Mouse (Mus musculus) limb, embryonic 14.5 days (tissue): ENCODE data around the gene Vnn3. TPM values are rescaled to one million over a fixed set of nuclear protein-coding genes. Genes with fewer than 3 reads are reported as not detected.
A peak's percentile ranks its signal among the peaks of the same experiment; 100 is the strongest.

Experiments used
- ATAC-seq: fragments of 200-750 bp; cut with Nextera tagmentation; 2 replicates; pipeline ENCODE4 v1.8.0; 2017; ENCODE audit warnings: low read depth, moderate number of reproducible peaks, moderate TSS enrichment; ENCODE audit not compliant: low FRiP score
- DNase-seq: peaks from one replicate; pipeline ENCODE4 v3.0.0-alpha.2; 2015; ENCODE audit warnings: low spot score
- H3K27ac ChIP-seq: fragments of 300-500 bp; sonication (generic); replicated peaks from 2 replicates; pipeline ENCODE4 v1.5.1; 2014; ENCODE audit warnings: low read depth, mild to moderate bottlenecking, low read length, moderate library complexity, mixed read lengths
- H3K27me3 ChIP-seq: fragments of 300-500 bp; sonication (generic); 2 replicates; pipeline ENCODE4 v1.6.1; 2014; ENCODE audit warnings: low read length, mixed read lengths; ENCODE audit not compliant: control insufficient read depth, insufficient read depth
- H3K36me3 ChIP-seq: fragments of 300-500 bp; sonication (generic); 2 replicates; pipeline ENCODE4 v1.6.1; 2014; ENCODE audit warnings: mild to moderate bottlenecking, low read length, moderate library complexity, mixed read lengths; ENCODE audit not compliant: control insufficient read depth, insufficient read depth
- H3K4me1 ChIP-seq: fragments of 300-500 bp; sonication (generic); 2 replicates; pipeline ENCODE4 v1.6.1; 2014; ENCODE audit warnings: antibody characterized with exemption, low read length, mixed read lengths; ENCODE audit not compliant: control insufficient read depth, insufficient read depth
- H3K4me2 ChIP-seq: fragments of 300-500 bp; sonication (generic); replicated peaks from 2 replicates; pipeline ENCODE4 v1.6.1; 2014; ENCODE audit warnings: low read depth, mild to moderate bottlenecking, low read length, moderate library complexity; ENCODE audit not compliant: severe bottlenecking
- H3K4me3 ChIP-seq: fragments of 300-500 bp; sonication (generic); replicated peaks from 2 replicates; pipeline ENCODE4 v1.5.1; 2014; ENCODE audit warnings: low read length
- H3K9ac ChIP-seq: fragments of 300-500 bp; sonication (generic); 2 replicates; pipeline ENCODE4 v1.6.1; 2014; ENCODE audit warnings: mild to moderate bottlenecking, low read depth, low read length, moderate library complexity; ENCODE audit not compliant: severe bottlenecking
- H3K9me3 ChIP-seq: fragments of 300-500 bp; sonication (generic); 2 replicates; pipeline ENCODE4 v1.6.1; 2016; ENCODE audit warnings: low read length; ENCODE audit not compliant: control insufficient read depth
- POLR2A ChIP-seq: fragments of 200-500 bp; IDR thresholded peaks from 2 replicates; pipeline ENCODE4 v1.8.0; 2012; ENCODE audit warnings: inconsistent platforms, mild to moderate bottlenecking, moderate library complexity, borderline replicate concordance; ENCODE audit not compliant: insufficient read depth, insufficient read length; ENCODE audit errors: extremely low read depth
- WGBS: fragments of 180-500 bp; shearing (Covaris S2); extraction: QIAGEN DNeasy Blood & Tissue Kit; methylation state at CpG from one replicate; pipeline ENCODE4 v1.1.7; 2014; 5-methylcytosine and 5-hydroxymethylcytosine counted together
- polyA plus RNA-seq, 2 experiments: library from polyadenylated mRNA; depleted of rRNA in 1 of 2; stranded (reverse) in 1 of 2; unstranded in 1 of 2; fragments of >200 nt; fragmentation: Nextera tagmentation in 1 of 2; extraction: Ambion mirVana in 1 of 2; gene quantifications; 2 replicates each; pipeline versions ENCODE4 v1.2.1 to v1.2.3; 2012 to 2014

Gene Vnn3
- polyA plus RNA-seq, 2 experiments = 0.08 to 0.23 TPM

- DNase-seq (no peak), ATAC-seq (no peak; the same call in 1 of the 2 replicates)
- Histone ChIP-seq H3K4me3 (peak within 1 kb of the TSS; percentile 23), H3K27me3 (no peaks in the 10 kb centered on the region), H3K9ac (peak within 1 kb of the TSS; percentile 48), H3K36me3 (no peaks in the 10 kb centered on the region), H3K27ac (no peak within 1 kb of the TSS), H3K4me1 (peaks cover 5% of the 10 kb centered on the region; the same call in 1 of the 2 replicates), H3K9me3 (no peaks in the 10 kb centered on the region), H3K4me2 (peak within 1 kb of the TSS; percentile 43)
- TF ChIP-seq POLR2A = no peak
- 19% methylated on average over 21 of the region's 21 CpGs for WGBS
Measured at GRCm38 (mm10) chr10:23894601-23895349, 43.5 kb downstream of the Vnn3 start, which contains the start of gene Vnn1. Vnn1 (plus strand) TSS chr10:23894688.

- no peaks in the 10 kb centered on the region for H3K9me3 ChIP-seq
Measured at GRCm38 (mm10) chr10:23895376-23895775, 44.1 kb downstream of the Vnn3 start.

GRCm38 (mm10) chr10:23901119-23901518, 49.9 kb downstream of the Vnn3 start:
- Histone ChIP-seq H3K9me3 (no peaks in the 10 kb centered on the region), H3K4me3 (no peak overlapping the region), H3K36me3 (no peaks in the 10 kb centered on the region), H3K4me2 (no peak overlapping the region), H3K27me3 (no peaks in the 10 kb centered on the region), H3K27ac (no peak overlapping the region), H3K4me1 (no peaks in the 10 kb centered on the region), H3K9ac (no peak overlapping the region)
- no peak for TF ChIP-seq POLR2A
- WGBS = 85% methylated on average over 3 of the region's 3 CpGs
- ATAC-seq (no peak), DNase-seq (no peak)

More at GRCm38 (mm10) chr10:23895376-23895775, 44.1 kb downstream of the Vnn3 start:
- H3K27me3 ChIP-seq = no peaks in the 10 kb centered on the region
- no peak overlapping the region for H3K27ac ChIP-seq
- ATAC-seq (no peak), DNase-seq (no peak)
- WGBS = 62% methylated on average over 7 of the region's 7 CpGs
- no peak for TF ChIP-seq POLR2A
- H3K4me1 ChIP-seq = peaks cover 5% of the 10 kb centered on the region; the same call in 1 of the 2 replicates
- H3K4me2 ChIP-seq = peak overlapping the region; percentile 43; the same call in 1 of the 2 replicates
- no peak overlapping the region for H3K9ac ChIP-seq
- no peak overlapping the region for H3K4me3 ChIP-seq
- H3K36me3 ChIP-seq = no peaks in the 10 kb centered on the region

GRCm38 (mm10) chr10:23905661-23906060, 54.4 kb downstream of the Vnn3 start:
- no peaks in the 10 kb centered on the region for H3K27me3 ChIP-seq
- ATAC-seq (no peak), DNase-seq (no peak)
- no peaks in the 10 kb centered on the region for H3K4me1 ChIP-seq
- no peak overlapping the region for H3K4me3 ChIP-seq
- 85% methylated on average over 1 of the region's 1 CpGs for WGBS
- H3K36me3 ChIP-seq = no peaks in the 10 kb centered on the region
- no peak overlapping the region for H3K9ac ChIP-seq
- H3K27ac ChIP-seq = no peak overlapping the region
- H3K9me3 ChIP-seq = no peaks in the 10 kb centered on the region
- no peak for TF ChIP-seq POLR2A
- H3K4me2 ChIP-seq = no peak overlapping the region

Other genes starting within 250 kb of the Vnn3 start
- 5,532 and 5,668 TPM in 2 replicates for gene Rps12, start 64.2 kb upstream of the Vnn3 start, polyA plus RNA-seq (2012; rRNA removed)
- 252 and 266 TPM in 2 replicates for gene Rps12, start 64.2 kb upstream of the Vnn3 start, polyA plus RNA-seq (2014; fragmentation: Nextera tagmentation; extraction: Ambion mirVana)
- gene Slc18b1, start 54.5 kb upstream of the Vnn3 start, polyA plus RNA-seq (2012; rRNA removed) = 23.8 and 27.8 TPM in 2 replicates
- 16.1 and 22.4 TPM in 2 replicates for gene Slc18b1, start 54.5 kb upstream of the Vnn3 start, polyA plus RNA-seq (2014; fragmentation: Nextera tagmentation; extraction: Ambion mirVana)
- 0.82 and 1.1 TPM in 2 replicates for gene Vnn1, start 43.2 kb downstream of the Vnn3 start, polyA plus RNA-seq (2012; rRNA removed)
- 0.96 and 1.3 TPM in 2 replicates for gene Vnn1, start 43.2 kb downstream of the Vnn3 start, polyA plus RNA-seq (2014; fragmentation: Nextera tagmentation; extraction: Ambion mirVana)
- not detected in 2 replicates for gene Taar1, start 68.9 kb downstream of the Vnn3 start, polyA plus RNA-seq (2012; rRNA removed)
- not detected in 2 replicates for gene Taar1, start 68.9 kb downstream of the Vnn3 start, polyA plus RNA-seq (2014; fragmentation: Nextera tagmentation; extraction: Ambion mirVana)
- not detected in 2 replicates for gene Taar2, start 87.1 kb downstream of the Vnn3 start, polyA plus RNA-seq (2012; rRNA removed)
- not detected in 2 replicates for gene Taar2, start 87.1 kb downstream of the Vnn3 start, polyA plus RNA-seq (2014; fragmentation: Nextera tagmentation; extraction: Ambion mirVana)
- not detected in 2 replicates for gene Taar3, start 98.1 kb downstream of the Vnn3 start, polyA plus RNA-seq (2012; rRNA removed)
- gene Taar3, start 98.1 kb downstream of the Vnn3 start, polyA plus RNA-seq (2014; fragmentation: Nextera tagmentation; extraction: Ambion mirVana) = not detected in 2 replicates
- 0.06 TPM in 1 of 2 replicates, not detected in the other for gene Taar4, start 109.0 kb downstream of the Vnn3 start, polyA plus RNA-seq (2012; rRNA removed)
- gene Taar4, start 109.0 kb downstream of the Vnn3 start, polyA plus RNA-seq (2014; fragmentation: Nextera tagmentation; extraction: Ambion mirVana) = not detected in 2 replicates
- 0.13 and 0.20 TPM in 2 replicates for gene Taar5, start 119.2 kb downstream of the Vnn3 start, polyA plus RNA-seq (2012; rRNA removed)
- gene Taar5, start 119.2 kb downstream of the Vnn3 start, polyA plus RNA-seq (2014; fragmentation: Nextera tagmentation; extraction: Ambion mirVana) = not detected in 2 replicates
- gene Taar6, start 134.2 kb downstream of the Vnn3 start, polyA plus RNA-seq (2012; rRNA removed) = not detected in 2 replicates
- not detected in 2 replicates for gene Taar6, start 134.2 kb downstream of the Vnn3 start, polyA plus RNA-seq (2014; fragmentation: Nextera tagmentation; extraction: Ambion mirVana)
- gene Taar7a, start 142.0 kb downstream of the Vnn3 start, polyA plus RNA-seq (2012; rRNA removed) = not detected in 2 replicates
- gene Taar7a, start 142.0 kb downstream of the Vnn3 start, polyA plus RNA-seq (2014; fragmentation: Nextera tagmentation; extraction: Ambion mirVana) = not detected in 2 replicates
- not detected in 2 replicates for gene Taar7b, start 148.5 kb downstream of the Vnn3 start, polyA plus RNA-seq (2012; rRNA removed)
- not detected in 2 replicates for gene Taar7b, start 148.5 kb downstream of the Vnn3 start, polyA plus RNA-seq (2014; fragmentation: Nextera tagmentation; extraction: Ambion mirVana)
- gene Taar7d, start 175.8 kb downstream of the Vnn3 start, polyA plus RNA-seq (2012; rRNA removed) = not detected in 2 replicates
- gene Taar7d, start 175.8 kb downstream of the Vnn3 start, polyA plus RNA-seq (2014; fragmentation: Nextera tagmentation; extraction: Ambion mirVana) = not detected in 2 replicates
- gene Taar7e, start 186.2 kb downstream of the Vnn3 start, polyA plus RNA-seq (2012; rRNA removed) = not detected in 2 replicates
- gene Taar7e, start 186.2 kb downstream of the Vnn3 start, polyA plus RNA-seq (2014; fragmentation: Nextera tagmentation; extraction: Ambion mirVana) = not detected in 2 replicates
- gene Taar7f, start 198.0 kb downstream of the Vnn3 start, polyA plus RNA-seq (2012; rRNA removed) = not detected in 2 replicates
- gene Taar7f, start 198.0 kb downstream of the Vnn3 start, polyA plus RNA-seq (2014; fragmentation: Nextera tagmentation; extraction: Ambion mirVana) = not detected in 2 replicates
- gene Taar8a, start 225.0 kb downstream of the Vnn3 start, polyA plus RNA-seq (2012; rRNA removed) = not detected in 2 replicates
- gene Taar8a, start 225.0 kb downstream of the Vnn3 start, polyA plus RNA-seq (2014; fragmentation: Nextera tagmentation; extraction: Ambion mirVana) = not detected in 2 replicates
- not detected in 2 replicates for gene Taar8b, start 240.8 kb downstream of the Vnn3 start, polyA plus RNA-seq (2012; rRNA removed)
- not detected in 2 replicates for gene Taar8b, start 240.8 kb downstream of the Vnn3 start, polyA plus RNA-seq (2014; fragmentation: Nextera tagmentation; extraction: Ambion mirVana)